Mouse (Mus musculus) liver, postnatal 0 days (tissue): ENCODE results near the gene Trim10. TPM values are rescaled to one million over a fixed set of nuclear protein-coding genes. Genes with fewer than 3 reads are reported as not detected.

Source experiments
- ATAC-seq: fragments of 200-750 bp; cut with Nextera tagmentation; 2 replicates; pipeline ENCODE4 v1.8.0; 2017; ENCODE audit warnings: mild to moderate bottlenecking, moderate library complexity
- DNase-seq: peaks from one replicate; pipeline ENCODE4 v3.0.0-alpha.2; 2016
- H3K27ac ChIP-seq: fragments of 300-500 bp; sonication (generic); 2 replicates; pipeline ENCODE4 v1.5.1; 2014; ENCODE audit warnings: antibody characterized with exemption, moderate library complexity, mild to moderate bottlenecking, low read depth
- H3K27me3 ChIP-seq: fragments of 300-500 bp; sonication (generic); 2 replicates; pipeline ENCODE4 v1.6.1; 2014; ENCODE audit warnings: low read length, control low read depth, mixed read lengths; ENCODE audit not compliant: insufficient read depth
- H3K36me3 ChIP-seq: fragments of 300-500 bp; sonication (generic); replicated peaks from 2 replicates; pipeline ENCODE4 v1.6.1; 2014; ENCODE audit warnings: mild to moderate bottlenecking, control low read depth, low read length, moderate library complexity, mixed read lengths; ENCODE audit not compliant: insufficient read depth
- H3K4me1 ChIP-seq: fragments of 300-500 bp; sonication (generic); 2 replicates; pipeline ENCODE4 v1.6.1; 2014; ENCODE audit warnings: antibody characterized with exemption, mild to moderate bottlenecking, control low read depth; ENCODE audit not compliant: insufficient read depth
- H3K4me2 ChIP-seq: fragments of 300-500 bp; sonication (generic); 2 replicates; pipeline ENCODE4 v1.6.1; 2014; ENCODE audit warnings: low read depth, mild to moderate bottlenecking, low read length, moderate library complexity, mixed read lengths
- H3K4me3 ChIP-seq: fragments of 300-500 bp; sonication (generic); 2 replicates; pipeline ENCODE4 v1.5.1; 2014; ENCODE audit warnings: low read depth, low read length
- H3K9ac ChIP-seq: fragments of 300-500 bp; sonication (generic); replicated peaks from 2 replicates; pipeline ENCODE4 v1.6.1; 2014; ENCODE audit warnings: mild to moderate bottlenecking, moderate library complexity
- H3K9me3 ChIP-seq: fragments of 300-500 bp; sonication (generic); 2 replicates; pipeline ENCODE4 v1.6.1; 2016; ENCODE audit warnings: mild to moderate bottlenecking, control low read depth, low read length, mixed read lengths
- CTCF ChIP-seq: sonication (generic); IDR thresholded peaks from 2 replicates; pipeline ENCODE4 v1.5.1; 2016; ENCODE audit warnings: antibody characterized with exemption, low read depth
- EP300 ChIP-seq: IDR thresholded peaks from 2 replicates; pipeline ENCODE4 v1.6.1; 2016; ENCODE audit warnings: antibody characterized with exemption, low read depth, mild to moderate bottlenecking
- WGBS: fragments of 180-500 bp; shearing (Covaris S2); extraction: QIAGEN DNeasy Blood & Tissue Kit; methylation state at CpG from one replicate; pipeline ENCODE4 v1.1.7; 2014; ENCODE audit not compliant: insufficient replicate concordance; 5-methylcytosine and 5-hydroxymethylcytosine counted together
- polyA plus RNA-seq: library from polyadenylated mRNA; unstranded; fragments of >200 nt; fragmentation: Nextera tagmentation; extraction: Ambion mirVana; gene quantifications from 2 replicates; pipeline ENCODE4 v1.2.1, GENCODE M21; 2015

Trim10 gene
- polyA plus RNA-seq, 1 experiment from 2014 or later = 86.7 TPM

- WGBS = 59% methylated on average over 4 of the region's 4 CpGs
- H3K4me2 ChIP-seq = no peak overlapping the region
- TF ChIP-seq CTCF (no peak), EP300 (no peak)
- H3K27me3 ChIP-seq = no peaks in the 10 kb centered on the region
- ATAC-seq = no peak
- H3K4me1 ChIP-seq = peaks cover 12% of the 10 kb centered on the region
- no peak overlapping the region for H3K4me3 ChIP-seq
- DNase-seq = no peak
- H3K9ac ChIP-seq = no peak overlapping the region
- no peaks in the 10 kb centered on the region; the same call in 1 of the 2 replicates for H3K9me3 ChIP-seq
- no peaks in the 10 kb centered on the region for H3K36me3 ChIP-seq
- no peak overlapping the region for H3K27ac ChIP-seq
Measured at GRCm38 (mm10) chr17:36832694-36833093, 36.7 kb upstream of the Trim10 start.

- WGBS = 27% methylated on average over 12 of the region's 12 CpGs
- H3K9ac ChIP-seq = peak overlapping the region; percentile 73; the same call in 1 of the 2 replicates
- TF ChIP-seq EP300 (no peak), CTCF (peak; percentile 49)
- H3K36me3 ChIP-seq = no peaks in the 10 kb centered on the region
- DNase-seq (peak; percentile 72), ATAC-seq (peak; percentile 37)
- peak overlapping the region; percentile 85 for H3K27ac ChIP-seq
- H3K4me1 ChIP-seq = peaks cover 15% of the 10 kb centered on the region
- H3K4me2 ChIP-seq = peak overlapping the region; percentile 94
- no peaks in the 10 kb centered on the region; the same call in 1 of the 2 replicates for H3K9me3 ChIP-seq
- H3K27me3 ChIP-seq = no peaks in the 10 kb centered on the region
- peak overlapping the region; percentile 66 for H3K4me3 ChIP-seq
Measured at GRCm38 (mm10) chr17:36835591-36836426, 33.6 kb upstream of the Trim10 start.

- H3K4me2 ChIP-seq = peak overlapping the region; percentile 94
- no peak for ATAC-seq
- no peaks in the 10 kb centered on the region for H3K27me3 ChIP-seq
- H3K36me3 ChIP-seq = no peaks in the 10 kb centered on the region
- H3K9ac ChIP-seq = peak overlapping the region; percentile 73
- H3K27ac ChIP-seq = peak overlapping the region; percentile 85
- no peak for DNase-seq
- TF ChIP-seq CTCF = no peak; the same call in 1 of the 2 replicates
- TF ChIP-seq EP300 = no peak
- H3K4me3 ChIP-seq = peak overlapping the region; percentile 66
- no peaks in the 10 kb centered on the region; the same call in 1 of the 2 replicates for H3K9me3 ChIP-seq
- 9% methylated on average over 3 of the region's 3 CpGs for WGBS
- peaks cover 20% of the 10 kb centered on the region for H3K4me1 ChIP-seq
Measured at GRCm38 (mm10) chr17:36836427-36836812, 33.0 kb upstream of the Trim10 start.

- no peaks in the 10 kb centered on the region for H3K27me3 ChIP-seq
- H3K4me2 ChIP-seq = peak within 1 kb of the TSS; percentile 94
- TF ChIP-seq CTCF = no peak
- TF ChIP-seq EP300 = peak; percentile 31; the same call in 1 of the 2 replicates
- WGBS = under 1% methylated on average over 57 of the region's 58 CpGs
- no peaks in the 10 kb centered on the region; the same call in 1 of the 2 replicates for H3K9me3 ChIP-seq
- H3K27ac ChIP-seq = peak within 1 kb of the TSS; percentile 85
- ATAC-seq = peak; percentile 95
- H3K9ac ChIP-seq = peak within 1 kb of the TSS; percentile 73
- H3K36me3 ChIP-seq = no peaks in the 10 kb centered on the region
- DNase-seq = peak; percentile 97
- peak within 1 kb of the TSS; percentile 66 for H3K4me3 ChIP-seq
- H3K4me1 ChIP-seq = peaks cover 20% of the 10 kb centered on the region
Measured at GRCm38 (mm10) chr17:36836874-36837647, 32.3 kb upstream of the Trim10 start, which contains the start of gene Trim26. Gene Trim26, plus strand, starts transcription at chr17:36837134.

GRCm38 (mm10) chr17:36839001-36839400 is 30.4 kb upstream of the Trim10 start:
- Histone ChIP-seq H3K36me3 (no peaks in the 10 kb centered on the region), H3K4me2 (no peak overlapping the region), H3K4me1 (peaks cover 30% of the 10 kb centered on the region), H3K9ac (no peak overlapping the region), H3K27ac (no peak overlapping the region), H3K27me3 (no peaks in the 10 kb centered on the region), H3K9me3 (no peaks in the 10 kb centered on the region; the same call in 1 of the 2 replicates), H3K4me3 (no peak overlapping the region)
- WGBS = 38% methylated on average over 5 of the region's 5 CpGs
- no peak for TF ChIP-seq EP300
- no peak for TF ChIP-seq CTCF
- DNase-seq (peak; percentile 10), ATAC-seq (no peak)

GRCm38 (mm10) chr17:36839931-36840330 is 29.4 kb upstream of the Trim10 start:
- Histone ChIP-seq H3K4me2 (no peak overlapping the region), H3K9ac (no peak overlapping the region), H3K4me3 (no peak overlapping the region), H3K9me3 (no peaks in the 10 kb centered on the region; the same call in 1 of the 2 replicates), H3K27ac (no peak overlapping the region), H3K36me3 (no peaks in the 10 kb centered on the region), H3K4me1 (peaks cover 39% of the 10 kb centered on the region), H3K27me3 (no peaks in the 10 kb centered on the region)
- 68% methylated on average over 3 of the region's 3 CpGs for WGBS
- DNase-seq = no peak
- ATAC-seq = no peak
- no peak for TF ChIP-seq CTCF
